ENCODE assay signal across 12 mouse cellular contexts in the genomic region with DNA sequence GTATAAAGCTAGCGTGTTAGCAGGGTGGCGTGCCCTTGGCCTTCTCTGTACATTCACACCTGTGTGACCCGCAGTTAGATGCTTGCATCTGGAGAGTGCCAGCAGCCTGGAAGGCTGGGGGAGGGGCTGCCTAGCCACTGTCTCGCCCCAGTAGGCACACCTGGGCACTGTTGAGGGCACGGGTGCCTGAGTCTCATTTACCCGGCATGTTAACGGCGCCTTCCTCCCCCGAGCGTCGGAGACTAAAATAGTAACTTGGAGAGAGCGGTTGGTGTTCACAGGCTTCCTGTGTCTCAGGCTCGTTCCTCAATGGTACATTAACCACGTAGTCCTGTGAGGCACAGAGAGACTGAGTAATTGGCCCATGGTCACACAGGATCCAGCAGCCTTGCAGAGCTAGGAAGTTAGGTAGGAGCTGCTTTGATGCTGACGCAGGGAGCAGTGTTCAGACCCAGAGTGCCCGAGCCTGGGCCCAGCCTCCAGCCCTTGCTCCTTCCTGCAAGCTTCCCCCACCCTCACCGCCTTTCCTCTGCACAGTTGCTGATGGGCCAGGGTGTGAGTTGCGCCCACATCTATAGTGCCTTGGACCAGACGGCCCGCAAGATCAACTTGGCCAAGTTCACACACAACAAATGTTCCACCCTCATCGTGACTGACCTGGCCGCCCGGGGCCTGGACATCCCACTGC. TPM values are rescaled to one million over a fixed set of nuclear protein-coding genes. Genes with fewer than 3 reads are reported as not detected.
DNase-seq lines count a peak whose midpoint lies in the region; TF ChIP-seq lines count a peak whose summit lies in the region.
"Had no signal": no experiment of that assay in that cellular context is flagged by ENCODE, and none has a peak within 500 bp of the region (broad histone marks: within the 10 kb centered on the region; RNA-seq: fewer than 3 reads in every experiment).

No protein-coding gene starts in this region.

- TF ChIP-seq POLR2A in CH12.LX (IDR thresholded peaks at IDR 0.05; ENCODE audit: low read depth, low read length): peak; percentile 16; the same call in 1 of the 2 replicates

- no peak for TF ChIP-seq RAD21 in CH12.LX (IDR thresholded peaks at IDR 0.05; ENCODE audit: low read depth, low read length)

- no peaks in the 10 kb centered on the region for H3K27me3 ChIP-seq in CH12.LX (replicated peaks)
- H3K27me3 ChIP-seq: heart, embryonic 12.5 days; liver, embryonic 13.5 days had no signal

- in situ Hi-C loops in CH12.LX (cut with MboI; ENCODE audit: low pct_ligation_motif_present, low pct_unique_long_range_greater_than_20kb, low sequenced_read_pairs): loop anchor here (5.0 to 25.0 kb wide), 3 partner anchors 36 to 484 kb away; no protein-coding TSS in a partner anchor

- TF ChIP-seq CTCF in CH12.LX (conservative IDR thresholded peaks at IDR 0.05 in 1 of 2, IDR thresholded peaks at IDR 0.05 in 1 of 2; ENCODE audit: low read depth in 2 of 2, low read length in 2 of 2): no peak

- dilution Hi-C loops in CH12.LX (cut with MboI; ENCODE audit: extremely low pct_ligation_motif_present, extremely low pct_unique_long_range_greater_than_20kb, low sequenced_read_pairs): no loop called here

- TF ChIP-seq EP300 in CH12.LX (IDR thresholded peaks at IDR 0.05; ENCODE audit: low read length): peak; percentile 83

- intact Hi-C loops in gastrocnemius, postnatal 14 days (cut with DNase I; ENCODE audit: low total_unique reads): loop anchor here (2.0 kb wide), 1 partner anchor 56 kb away; no protein-coding TSS in a partner anchor
- intact Hi-C loops in heart, postnatal 14 days (cut with DNase I): loop anchor here (2.0 kb wide), 2 partner anchors 28 to 126 kb away; a partner anchor contains a TSS

- peak overlapping the region; percentile 48 for H3K4me2 ChIP-seq in CH12.LX (ENCODE audit: insufficient read depth, low read depth, poor library complexity, severe bottlenecking)
- H3K4me2 ChIP-seq: heart, embryonic 12.5 days; liver, embryonic 13.5 days had no signal

- peaks cover 72 to 92% of the 10 kb centered on the region in 2 experiments for H3K36me3 ChIP-seq in CH12.LX (replicated peaks in 1 of 2; ENCODE audit: control insufficient read depth in 1 of 2, insufficient read depth in 1 of 2, low read length in 1 of 2)

- peaks cover 7% of the 10 kb centered on the region for H3K79me2 ChIP-seq in CH12.LX (replicated peaks; ENCODE audit: control insufficient read depth, extremely low read depth, insufficient read depth, poor library complexity, severe bottlenecking)

- peak overlapping the region in 2 of 3 experiments; percentile 21 to 35 for H3K4me3 ChIP-seq in CH12.LX (replicated peaks in 1 of 3; ENCODE audit: low read depth in 2 of 3, low read length in 2 of 3, poor library complexity in 1 of 3)
- H3K4me3 ChIP-seq: heart, embryonic 12.5 days; liver, embryonic 13.5 days; myocyte had no signal

- H3K9ac ChIP-seq in CH12.LX (ENCODE audit: insufficient read depth, low read depth): peak overlapping the region; percentile 26; the same call in 1 of the 2 replicates
- H3K9ac ChIP-seq: liver, embryonic 13.5 days had no signal

- peak overlapping the region; percentile 98 for H3K27ac ChIP-seq in CH12.LX (ENCODE audit: insufficient read depth, low read depth)
- H3K27ac ChIP-seq: liver, embryonic 13.5 days had no signal

- peaks cover 9% of the 10 kb centered on the region for H3K9me3 ChIP-seq in CH12.LX (replicated peaks; ENCODE audit: low read length)
- H3K9me3 ChIP-seq: G1E; heart, embryonic 12.5 days; liver, embryonic 13.5 days had no signal

- H3K4me1 ChIP-seq in CH12.LX (ENCODE audit: control insufficient read depth in 1 of 2, insufficient read depth in 2 of 2): peaks cover 32 to 76% of the 10 kb centered on the region in 2 experiments
- H3K4me1 ChIP-seq: liver, embryonic 13.5 days had no signal

- DNase-seq in frontal cortex, postnatal 36 days (ENCODE audit: low spot score in 2 of 2): peak; percentile 41 to 54
- no peak for DNase-seq in frontal cortex, postnatal 14 days (ENCODE audit: low spot score in 2 of 2)
- DNase-seq in CH12.LX (ENCODE audit: extremely low read depth): peak; percentile 91
- DNase-seq in kidney, adult 9 months: peak; percentile 70
- peak; percentile 85 to 86 for DNase-seq in spleen, postnatal 36 days (ENCODE audit: low spot score in 2 of 2)
- no peak for DNase-seq in ovary, adult 18-20 months (ENCODE audit: low spot score)
- DNase-seq in gastrocnemius, postnatal 14 days: no peak
- DNase-seq in heart, postnatal 14 days: no peak

TF ChIP-seq in CH12.LX, 34 proteins besides CTCF, POLR2A, EP300 and RAD21 (continues in another document):
- TF ChIP-seq CHD1 (IDR thresholded peaks at IDR 0.05; ENCODE audit: low read depth, low read length) (no peak), ZKSCAN1 (IDR thresholded peaks at IDR 0.05; ENCODE audit: borderline replicate concordance, low read depth, low read length) (no peak), POLR2AphosphoS2 (IDR thresholded peaks at IDR 0.05; ENCODE audit: low read depth, low read length) (no peak), ETS1 (conservative IDR thresholded peaks at IDR 0.05; ENCODE audit: low read depth, low read length) (peak; percentile 82), E2F4 (IDR thresholded peaks at IDR 0.05; ENCODE audit: insufficient replicate concordance, low read depth, low read length) (no peak), ELF1 (IDR thresholded peaks at IDR 0.05; ENCODE audit: low read depth, low read length) (no peak), ZC3H11A (IDR thresholded peaks at IDR 0.05; ENCODE audit: low read depth, low read length) (no peak), MAZ (IDR thresholded peaks at IDR 0.05; ENCODE audit: low read depth, low read length) (0 out of 2 replicates have a peak, but pooled peaks have one; percentile 6), USF1 (IDR thresholded peaks at IDR 0.05; ENCODE audit: low read depth, low read length) (no peak), TBP (conservative IDR thresholded peaks at IDR 0.05; ENCODE audit: low read depth, low read length) (no peak), MXI1 (IDR thresholded peaks at IDR 0.05; ENCODE audit: low read depth, low read length) (no peak; the same call in 1 of the 2 replicates), ZMIZ1 (IDR thresholded peaks at IDR 0.05; ENCODE audit: low read depth, low read length) (no peak; the same call in 1 of the 2 replicates), UBTF (IDR thresholded peaks at IDR 0.05; ENCODE audit: low read depth, low read length) (no peak), TCF12 (IDR thresholded peaks at IDR 0.05; ENCODE audit: low read depth, low read length) (peak; percentile 96), SMC3 (IDR thresholded peaks at IDR 0.05; ENCODE audit: low read depth, low read length) (no peak), CHD2 (IDR thresholded peaks at IDR 0.05; ENCODE audit: low read length) (peak; percentile 69), ZNF384 (IDR thresholded peaks at IDR 0.05; ENCODE audit: low read depth, low read length) (no peak), MAFK (IDR thresholded peaks at IDR 0.05; ENCODE audit: insufficient replicate concordance, low read length) (no peak), MYC (IDR thresholded peaks at IDR 0.05; ENCODE audit: low read depth, low read length) (no peak), RCOR1 (conservative IDR thresholded peaks at IDR 0.05; ENCODE audit: low read depth, low read length) (no peak), BHLHE40 (IDR thresholded peaks at IDR 0.05; ENCODE audit: low read depth, low read length) (peak; percentile 91), GABPA (IDR thresholded peaks at IDR 0.05; ENCODE audit: insufficient replicate concordance, low read depth, low read length) (no peak), KAT2A (IDR thresholded peaks at IDR 0.05; ENCODE audit: insufficient replicate concordance, low read length) (no peak), NELFE (IDR thresholded peaks at IDR 0.05; ENCODE audit: low read depth, low read length) (no peak), IRF4 (IDR thresholded peaks at IDR 0.05; ENCODE audit: low read depth, low read length) (no peak), JUN (IDR thresholded peaks at IDR 0.05; ENCODE audit: insufficient read depth, low read depth, low read length) (no peak), MEF2A (IDR thresholded peaks at IDR 0.05; ENCODE audit: borderline replicate concordance, low read depth, low read length) (peak; percentile 96), MAX (IDR thresholded peaks at IDR 0.05; ENCODE audit: low read length) (no peak), HCFC1 (IDR thresholded peaks at IDR 0.05; ENCODE audit: low read depth, low read length) (no peak), NRF1 (IDR thresholded peaks at IDR 0.05; ENCODE audit: low read depth, low read length) (no peak), USF2 (conservative IDR thresholded peaks at IDR 0.05; ENCODE audit: low read depth, low read length) (no peak), SIN3A (IDR thresholded peaks at IDR 0.05; ENCODE audit: low read length) (peak; percentile 37; the same call in 1 of the 2 replicates)

RNA-seq across cellular contexts. Expression of a gene that starts 8.7 kb away (rescaled TPM):
- total RNA-seq in CH12.LX (2012; rRNA removed) (83.6 and 93.6 TPM in 2 replicates), CH12.LX (2014; rRNA removed) (56.6 and 63.7 TPM in 2 replicates)
- 91.8 and 96.8 TPM in 2 replicates for polyA plus RNA-seq in CH12.LX (2012; ENCODE audit: insufficient read length, low read depth)
- total RNA-seq in gastrocnemius, postnatal 14 days (2021): 10 to 100 TPM; 20.1 to 22.3 TPM
- 10 to 100 TPM; 20.4 to 22.5 TPM for total RNA-seq in heart, postnatal 14 days (2021)

RNA-seq across cellular contexts. Expression of a gene that starts 8.8 kb away (rescaled TPM):
- total RNA-seq in CH12.LX (2012; rRNA removed) (6.3 and 7.3 TPM in 2 replicates), CH12.LX (2014; rRNA removed) (6.2 and 7.3 TPM in 2 replicates)
- 10.2 and 10.8 TPM in 2 replicates for polyA plus RNA-seq in CH12.LX (2012; ENCODE audit: insufficient read length, low read depth)
- 1 to 10 TPM; 4.3 to 5.3 TPM for total RNA-seq in gastrocnemius, postnatal 14 days (2021)
- 10 to 100 TPM; 15.1 to 18.3 TPM for total RNA-seq in heart, postnatal 14 days (2021)

RNA-seq across cellular contexts. Expression of a gene that starts 12.8 kb away (rescaled TPM):
- total RNA-seq in CH12.LX (2012; rRNA removed) (not detected in 2 replicates), CH12.LX (2014; rRNA removed) (not detected in 2 replicates)
- polyA plus RNA-seq in CH12.LX (2012; ENCODE audit: insufficient read length, low read depth): 0.26 TPM in 1 of 2 replicates, not detected in the other
- not detected for total RNA-seq in gastrocnemius, postnatal 14 days (2021)
- not detected for total RNA-seq in heart, postnatal 14 days (2021)
- total RNA-seq: G1E had no signal
- polyA plus RNA-seq: G1E; heart, embryonic 12.5 days; liver, embryonic 13.5 days; myocyte had no signal

RNA-seq across cellular contexts. Expression of a gene that starts 27.4 kb away (rescaled TPM):
- total RNA-seq in CH12.LX (2012; rRNA removed) (15.6 and 17.7 TPM in 2 replicates), CH12.LX (2014; rRNA removed) (11.7 TPM in 2 replicates)
- 19.6 and 21.4 TPM in 2 replicates for polyA plus RNA-seq in CH12.LX (2012; ENCODE audit: insufficient read length, low read depth)
- total RNA-seq in gastrocnemius, postnatal 14 days (2021): not detected
- under 1 TPM in 1 of 2 experiments, not detected in 1; 0.59 TPM for total RNA-seq in heart, postnatal 14 days (2021)
- polyA plus RNA-seq: heart, embryonic 12.5 days had no signal

RNA-seq across cellular contexts. Expression of a gene that starts 32.4 kb away (rescaled TPM):
- total RNA-seq in CH12.LX (2012; rRNA removed) (0.25 and 0.59 TPM in 2 replicates), CH12.LX (2014; rRNA removed) (not detected in 2 replicates)
- 0.35 and 0.77 TPM in 2 replicates for polyA plus RNA-seq in CH12.LX (2012; ENCODE audit: insufficient read length, low read depth)
- total RNA-seq in gastrocnemius, postnatal 14 days (2021): under 1 TPM in 1 of 2 experiments, not detected in 1; 0.13 TPM
- total RNA-seq in heart, postnatal 14 days (2021): under 1 TPM in 1 of 2 experiments, not detected in 1; 0.15 TPM

Comparison
In these comparisons a context has a peak if more than half of its experiments do, and no peak if none do; other contexts are left out.
1. DNase-seq: peak in frontal cortex, postnatal 36 days (2 of 2), CH12.LX (single experiment), kidney, adult 9 months (single experiment) and spleen, postnatal 36 days (2 of 2); none in frontal cortex, postnatal 14 days (0 of 2), ovary, adult 18-20 months (single experiment), gastrocnemius, postnatal 14 days (single experiment) and heart, postnatal 14 days (0 of 2).